Mouse (Mus musculus) erythroblast, embryonic 14.5 days (primary cell): ENCODE results near the gene Ndfip2. TPM values are rescaled to one million over a fixed set of nuclear protein-coding genes. Genes with fewer than 3 reads are reported as not detected.

ENCODE experiments used
- H3K27me3 ChIP-seq: 2 replicates; pipeline ENCODE4 v1.6.1; 2012; ENCODE audit warnings: inconsistent platforms; ENCODE audit not compliant: control insufficient read depth
- H3K36me3 ChIP-seq: 2 replicates; pipeline ENCODE4 v1.6.1; 2012; ENCODE audit warnings: mild to moderate bottlenecking, inconsistent platforms; ENCODE audit not compliant: control insufficient read depth
- H3K4me1 ChIP-seq: 2 replicates; pipeline ENCODE4 v1.6.1; 2012; ENCODE audit warnings: inconsistent platforms; ENCODE audit not compliant: control insufficient read depth
- H3K4me3 ChIP-seq: replicated peaks from 2 replicates; pipeline ENCODE3; 2012; ENCODE audit warnings: moderate library complexity, mild to moderate bottlenecking, inconsistent platforms
- H3K9me3 ChIP-seq: 2 replicates; pipeline ENCODE4 v1.6.1; 2012; ENCODE audit warnings: low read length, inconsistent platforms, mixed read lengths; ENCODE audit not compliant: control insufficient read depth
- GATA1 ChIP-seq: IDR thresholded peaks from 2 replicates; pipeline ENCODE4 v1.6.1; 2012; ENCODE audit warnings: low read length, inconsistent platforms, mixed read lengths
- TAL1 ChIP-seq: IDR thresholded peaks from 3 replicates; pipeline ENCODE4 v1.6.1; 2012; ENCODE audit warnings: low read length, inconsistent platforms, mixed read lengths
- polyA plus RNA-seq: library from polyadenylated mRNA; stranded (reverse); fragments of >175 nt; gene quantifications from 2 replicates; pipeline ENCODE4 v1.2.3, GENCODE M21; 2012

Ndfip2 gene
- polyA plus RNA-seq, 1 experiment, result 0.52 TPM

GRCm38 (mm10) chr14:105272539-105272938 is 14.2 kb downstream of the Ndfip2 start:
- H3K36me3 ChIP-seq, result no peaks in the 10 kb centered on the region; the same call in 1 of the 2 replicates
- peaks cover 5% of the 10 kb centered on the region for H3K4me1 ChIP-seq
- TF ChIP-seq GATA1 (no peak), TAL1 (no peak)
- no peaks in the 10 kb centered on the region for H3K9me3 ChIP-seq
- no peaks in the 10 kb centered on the region for H3K27me3 ChIP-seq
- no peak overlapping the region for H3K4me3 ChIP-seq

GRCm38 (mm10) chr14:105275196-105275595 is 16.8 kb downstream of the Ndfip2 start:
- no peak for TF ChIP-seq TAL1
- no peak for TF ChIP-seq GATA1
- H3K9me3 ChIP-seq, result no peaks in the 10 kb centered on the region
- no peaks in the 10 kb centered on the region for H3K27me3 ChIP-seq
- H3K4me3 ChIP-seq, result no peak overlapping the region
- H3K36me3 ChIP-seq, result no peaks in the 10 kb centered on the region
- H3K4me1 ChIP-seq, result peaks cover 5% of the 10 kb centered on the region

- Histone ChIP-seq H3K27me3 (no peaks in the 10 kb centered on the region), H3K4me3 (no peak overlapping the region), H3K4me1 (no peaks in the 10 kb centered on the region; the same call in 1 of the 2 replicates), H3K9me3 (no peaks in the 10 kb centered on the region), H3K36me3 (no peaks in the 10 kb centered on the region)
- TF ChIP-seq TAL1, result no peak
- TF ChIP-seq GATA1, result no peak
Observed at GRCm38 (mm10) chr14:105277277-105277676, 18.9 kb downstream of the Ndfip2 start.

- no peaks in the 10 kb centered on the region for H3K27me3 ChIP-seq
- H3K9me3 ChIP-seq, result no peaks in the 10 kb centered on the region
- TF ChIP-seq GATA1 (no peak), TAL1 (no peak)
- H3K4me3 ChIP-seq, result no peak overlapping the region
- H3K4me1 ChIP-seq, result no peaks in the 10 kb centered on the region
- peaks cover 6% of the 10 kb centered on the region; the same call in 1 of the 2 replicates for H3K36me3 ChIP-seq
Observed at GRCm38 (mm10) chr14:105284062-105284461, 25.7 kb downstream of the Ndfip2 start.

- TF ChIP-seq TAL1 (no peak), GATA1 (no peak)
- Histone ChIP-seq H3K27me3 (no peaks in the 10 kb centered on the region), H3K9me3 (no peaks in the 10 kb centered on the region), H3K4me1 (no peaks in the 10 kb centered on the region), H3K36me3 (peaks cover 11% of the 10 kb centered on the region), H3K4me3 (no peak overlapping the region)
Observed at GRCm38 (mm10) chr14:105287557-105287956, 29.2 kb downstream of the Ndfip2 start.

- H3K27me3 ChIP-seq, result no peaks in the 10 kb centered on the region
Observed at GRCm38 (mm10) chr14:105287972-105288371, 29.6 kb downstream of the Ndfip2 start.

GRCm38 (mm10) chr14:105288529-105288928 is 30.2 kb downstream of the Ndfip2 start:
- Histone ChIP-seq H3K4me1 (no peaks in the 10 kb centered on the region), H3K27me3 (no peaks in the 10 kb centered on the region), H3K9me3 (no peaks in the 10 kb centered on the region), H3K36me3 (peaks cover 13% of the 10 kb centered on the region), H3K4me3 (no peak overlapping the region)
- TF ChIP-seq TAL1 (no peak), GATA1 (no peak)

More at GRCm38 (mm10) chr14:105287972-105288371, 29.6 kb downstream of the Ndfip2 start:
- TF ChIP-seq GATA1 (no peak), TAL1 (no peak)
- H3K4me1 ChIP-seq, result no peaks in the 10 kb centered on the region
- no peak overlapping the region for H3K4me3 ChIP-seq
- peaks cover 12% of the 10 kb centered on the region for H3K36me3 ChIP-seq
- no peaks in the 10 kb centered on the region for H3K9me3 ChIP-seq

GRCm38 (mm10) chr14:105292139-105292538 is 33.8 kb downstream of the Ndfip2 start:
- no peaks in the 10 kb centered on the region for H3K27me3 ChIP-seq
- peaks cover 24% of the 10 kb centered on the region for H3K36me3 ChIP-seq
- H3K9me3 ChIP-seq, result no peaks in the 10 kb centered on the region
- no peaks in the 10 kb centered on the region for H3K4me1 ChIP-seq
- H3K4me3 ChIP-seq, result no peak overlapping the region
- TF ChIP-seq GATA1, result no peak
- no peak for TF ChIP-seq TAL1

- TF ChIP-seq TAL1 (no peak), GATA1 (no peak)
- Histone ChIP-seq H3K4me1 (peaks cover 3% of the 10 kb centered on the region), H3K27me3 (no peaks in the 10 kb centered on the region), H3K9me3 (no peaks in the 10 kb centered on the region), H3K4me3 (no peak overlapping the region), H3K36me3 (peaks cover 22% of the 10 kb centered on the region)
Observed at GRCm38 (mm10) chr14:105293777-105294176, 35.4 kb downstream of the Ndfip2 start.

- TF ChIP-seq GATA1 (no peak), TAL1 (no peak)
- H3K4me1 ChIP-seq, result peaks cover 6% of the 10 kb centered on the region
- H3K27me3 ChIP-seq, result no peaks in the 10 kb centered on the region
Observed at GRCm38 (mm10) chr14:105295820-105296582, 37.6 kb downstream of the Ndfip2 start.

More at GRCm38 (mm10) chr14:105295820-105296582, 37.6 kb downstream of the Ndfip2 start:
- Histone ChIP-seq H3K9me3 (no peaks in the 10 kb centered on the region), H3K36me3 (peaks cover 18% of the 10 kb centered on the region), H3K4me3 (no peak overlapping the region)
